Mouse (Mus musculus) intestine, postnatal 0 days (tissue): Measurements from ENCODE around the gene Hmx1. TPM values are rescaled to one million over a fixed set of nuclear protein-coding genes. Genes with fewer than 3 reads are reported as not detected.

Source experiments
- ATAC-seq: fragments of 200-750 bp; cut with Nextera tagmentation; 2 replicates; pipeline ENCODE4 v1.8.0; 2017; ENCODE audit warnings: mild to moderate bottlenecking, moderate TSS enrichment, moderate library complexity
- H3K27ac ChIP-seq: fragments of 300-500 bp; sonication (generic); 2 replicates; pipeline ENCODE4 v1.5.1; 2014; ENCODE audit warnings: mild to moderate bottlenecking, low read depth, low read length, moderate library complexity
- H3K27me3 ChIP-seq: fragments of 300-500 bp; sonication (generic); replicated peaks from 2 replicates; pipeline ENCODE4 v1.6.1; 2014; ENCODE audit warnings: low read length, mixed read lengths; ENCODE audit not compliant: control insufficient read depth, insufficient read depth
- H3K36me3 ChIP-seq: fragments of 300-500 bp; sonication (generic); 2 replicates; pipeline ENCODE4 v1.6.1; 2014; ENCODE audit warnings: mild to moderate bottlenecking, moderate library complexity; ENCODE audit not compliant: control insufficient read depth, insufficient read depth
- H3K4me1 ChIP-seq: fragments of 300-500 bp; sonication (generic); replicated peaks from 2 replicates; pipeline ENCODE4 v1.6.1; 2014; ENCODE audit warnings: antibody characterized with exemption, low read length, mixed read lengths; ENCODE audit not compliant: control insufficient read depth, insufficient read depth
- H3K4me2 ChIP-seq: fragments of 300-500 bp; sonication (generic); replicated peaks from 2 replicates; pipeline ENCODE4 v1.6.1; 2014; ENCODE audit warnings: low read depth, mild to moderate bottlenecking, moderate library complexity
- H3K4me3 ChIP-seq: fragments of 300-500 bp; sonication (generic); 2 replicates; pipeline ENCODE4 v1.5.1; 2014; ENCODE audit warnings: low read depth, low read length
- H3K9ac ChIP-seq: fragments of 300-500 bp; sonication (generic); 2 replicates; pipeline ENCODE4 v1.6.1; 2014; ENCODE audit warnings: mild to moderate bottlenecking, low read depth, low read length
- H3K9me3 ChIP-seq: fragments of 300-500 bp; sonication (generic); 2 replicates; pipeline ENCODE4 v1.6.1; 2016; ENCODE audit warnings: mixed run types; ENCODE audit not compliant: control insufficient read depth
- CTCF ChIP-seq: sonication (generic); IDR thresholded peaks from 2 replicates; pipeline ENCODE4 v1.5.1; 2016; ENCODE audit warnings: low read depth, mild to moderate bottlenecking, control low read depth, antibody characterized with exemption, moderate library complexity
- WGBS: fragments of 180-500 bp; shearing (Covaris S2); extraction: QIAGEN DNeasy Blood & Tissue Kit; methylation state at CpG from one replicate; pipeline ENCODE4 v1.1.7; 2014; 5-methylcytosine and 5-hydroxymethylcytosine counted together
- polyA plus RNA-seq: library from polyadenylated mRNA; unstranded; fragments of >200 nt; fragmentation: Nextera tagmentation; extraction: Ambion mirVana; gene quantifications from 2 replicates; pipeline ENCODE4 v1.2.1, GENCODE M21; 2015

Hmx1 gene
- polyA plus RNA-seq, 1 experiment from 2014 or later = not detected

- H3K27ac ChIP-seq = no peak overlapping the region
- H3K4me3 ChIP-seq = no peak overlapping the region
- 11% methylated on average over 3 of the region's 3 CpGs for WGBS
- H3K4me1 ChIP-seq = no peaks in the 10 kb centered on the region
- no peak for ATAC-seq
- no peak overlapping the region for H3K9ac ChIP-seq
- no peaks in the 10 kb centered on the region for H3K9me3 ChIP-seq
- H3K27me3 ChIP-seq = peaks cover 100% of the 10 kb centered on the region
- H3K36me3 ChIP-seq = no peaks in the 10 kb centered on the region
- no peak for TF ChIP-seq CTCF
- no peak overlapping the region for H3K4me2 ChIP-seq
Measured at GRCm38 (mm10) chr5:35389915-35390314, 1.0 kb downstream of the Hmx1 start.

- H3K9ac ChIP-seq = no peak overlapping the region
- no peaks in the 10 kb centered on the region for H3K36me3 ChIP-seq
- H3K4me1 ChIP-seq = no peaks in the 10 kb centered on the region
- peak overlapping the region; percentile 56; the same call in 1 of the 2 replicates for H3K4me2 ChIP-seq
- TF ChIP-seq CTCF = no peak
- peaks cover 100% of the 10 kb centered on the region for H3K27me3 ChIP-seq
- 3% methylated on average over 22 of the region's 22 CpGs for WGBS
- H3K4me3 ChIP-seq = peak overlapping the region; percentile 23
- no peak for ATAC-seq
- H3K27ac ChIP-seq = no peak overlapping the region
- H3K9me3 ChIP-seq = no peaks in the 10 kb centered on the region
Measured at GRCm38 (mm10) chr5:35390848-35391655, 2.1 kb downstream of the Hmx1 start.

- under 1% methylated on average over 72 of the region's 88 CpGs for WGBS
- no peak for ATAC-seq
- Histone ChIP-seq H3K36me3 (no peaks in the 10 kb centered on the region), H3K4me2 (peak overlapping the region; percentile 56), H3K4me1 (no peaks in the 10 kb centered on the region), H3K9me3 (no peaks in the 10 kb centered on the region), H3K27ac (no peak overlapping the region), H3K27me3 (peaks cover 96% of the 10 kb centered on the region), H3K4me3 (peak overlapping the region; percentile 23), H3K9ac (no peak overlapping the region)
- no peak for TF ChIP-seq CTCF
Measured at GRCm38 (mm10) chr5:35391656-35392333, 2.9 kb downstream of the Hmx1 start.

DNA sequence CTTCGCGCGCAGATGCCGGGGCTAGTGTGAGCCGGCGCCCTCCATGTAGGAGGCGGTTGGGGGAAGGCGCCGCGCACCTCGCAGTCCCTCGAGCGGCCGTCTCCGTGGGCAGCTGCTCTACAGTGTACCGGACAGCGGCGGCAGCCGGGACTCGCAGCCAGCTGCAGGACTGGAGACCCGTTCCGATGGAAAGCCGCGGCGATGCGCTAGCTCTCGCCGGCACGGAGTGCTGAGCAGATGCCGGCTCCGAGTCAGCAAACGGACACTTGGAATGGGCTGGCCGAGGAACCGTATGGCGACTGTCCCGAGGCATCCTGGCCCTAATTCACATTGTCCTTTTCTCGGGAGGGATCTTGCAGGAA lies 3.4 kb downstream of the Hmx1 start:
- H3K27ac ChIP-seq = no peak overlapping the region
- H3K36me3 ChIP-seq = no peaks in the 10 kb centered on the region
- no peak for TF ChIP-seq CTCF
- no peaks in the 10 kb centered on the region for H3K9me3 ChIP-seq
- H3K4me3 ChIP-seq = peak overlapping the region; percentile 23
- ATAC-seq = no peak
- H3K9ac ChIP-seq = no peak overlapping the region
- under 1% methylated on average over 35 of the region's 37 CpGs for WGBS
- no peaks in the 10 kb centered on the region for H3K4me1 ChIP-seq
- H3K27me3 ChIP-seq = peaks cover 96% of the 10 kb centered on the region
- peak overlapping the region; percentile 56 for H3K4me2 ChIP-seq

GRCm38 (mm10) chr5:35395566-35396440 lies 6.9 kb downstream of the Hmx1 start:
- H3K27me3 ChIP-seq = peaks cover 94% of the 10 kb centered on the region
- peak overlapping the region; percentile 6; the same call in 1 of the 2 replicates for H3K4me3 ChIP-seq
- no peak for TF ChIP-seq CTCF
- H3K27ac ChIP-seq = no peak overlapping the region
- WGBS = 7% methylated on average over 9 of the region's 9 CpGs
- no peaks in the 10 kb centered on the region for H3K9me3 ChIP-seq
- H3K4me2 ChIP-seq = 0 out of 2 replicates have a peak overlapping the region, but pooled peaks have one; percentile 18
- no peak for ATAC-seq
- H3K36me3 ChIP-seq = no peaks in the 10 kb centered on the region
- no peak overlapping the region for H3K9ac ChIP-seq
- H3K4me1 ChIP-seq = no peaks in the 10 kb centered on the region
